Mouse (Mus musculus): ENCODE measurements around the gene Il3ra.

The Il3ra gene

GRCm38 (mm10) chr14:14345948-14346812, at the start of gene Il3ra:
Gene Il3ra (plus strand): TSS chr14:14346275.
- DNase-seq (ENCODE audit: low spot score), result peak; percentile 71

- DNase-seq (ENCODE audit: low spot score), result no peak
Observed at GRCm38 (mm10) chr14:14308938-14309337, 37.1 kb upstream of the Il3ra start.

GRCm38 (mm10) chr14:14309416-14309815, 36.7 kb upstream of the Il3ra start:
- DNase-seq (ENCODE audit: low spot score), result no peak

- DNase-seq (ENCODE audit: low spot score), result no peak
Observed at GRCm38 (mm10) chr14:14322528-14322927, 23.5 kb upstream of the Il3ra start, which contains the start of gene Olfr31. Gene Olfr31 (plus strand): TSS chr14:14322828.

- DNase-seq (ENCODE audit: low spot score), result peak; percentile 89
Observed at GRCm38 (mm10) chr14:14345113-14345871, 783 bp upstream of the Il3ra start.

GRCm38 (mm10) chr14:14346813-14347100, 682 bp downstream of the Il3ra start:
- DNase-seq (ENCODE audit: low spot score), result no peak

GRCm38 (mm10) chr14:14347151-14347835, 1.2 kb downstream of the Il3ra start:
- peak; percentile 17 for DNase-seq (ENCODE audit: low spot score)

- peak; percentile 11 for DNase-seq (ENCODE audit: low spot score)
Observed at GRCm38 (mm10) chr14:14347836-14348621, 2.0 kb downstream of the Il3ra start.

GRCm38 (mm10) chr14:14348674-14349401, 2.8 kb downstream of the Il3ra start:
- DNase-seq (ENCODE audit: low spot score), result peak; percentile 8

- peak; percentile 6 for DNase-seq (ENCODE audit: low spot score)
Observed at GRCm38 (mm10) chr14:14349485-14350262, 3.6 kb downstream of the Il3ra start.

GRCm38 (mm10) chr14:14350263-14351147, 4.4 kb downstream of the Il3ra start:
- DNase-seq (ENCODE audit: low spot score), result no peak

- DNase-seq (ENCODE audit: low spot score), result no peak
Observed at GRCm38 (mm10) chr14:14351148-14351455, 5.0 kb downstream of the Il3ra start.

GRCm38 (mm10) chr14:14351721-14352590, 5.9 kb downstream of the Il3ra start:
- no peak for DNase-seq (ENCODE audit: low spot score)

GRCm38 (mm10) chr14:14352606-14353005, 6.5 kb downstream of the Il3ra start:
- DNase-seq (ENCODE audit: low spot score), result no peak

GRCm38 (mm10) chr14:14353081-14353732, 7.1 kb downstream of the Il3ra start:
- DNase-seq (ENCODE audit: low spot score), result no peak

- no peak for DNase-seq (ENCODE audit: low spot score)
Observed at GRCm38 (mm10) chr14:14353740-14354510, 7.8 kb downstream of the Il3ra start.
